Mouse (Mus musculus) forebrain, embryonic 16.5 days (tissue): ENCODE measurements around the gene Pimreg. TPM values are rescaled to one million over a fixed set of nuclear protein-coding genes. Genes with fewer than 3 reads are reported as not detected.

Experiments
- ATAC-seq: fragments of 200-750 bp; cut with Nextera tagmentation; 2 replicates; pipeline ENCODE4 v1.8.0; 2017; ENCODE audit warnings: mild to moderate bottlenecking, moderate library complexity
- H3K27ac ChIP-seq: fragments of 300-500 bp; sonication (generic); 2 replicates; pipeline ENCODE4 v1.5.1; 2014; ENCODE audit warnings: low read length, control low read depth
- H3K27me3 ChIP-seq: fragments of 300-500 bp; sonication (generic); replicated peaks from 2 replicates; pipeline ENCODE4 v1.6.1; 2014; ENCODE audit warnings: low read length; ENCODE audit not compliant: control insufficient read depth, insufficient read depth
- H3K36me3 ChIP-seq: fragments of 300-500 bp; sonication (generic); 2 replicates; pipeline ENCODE4 v1.6.1; 2014; ENCODE audit not compliant: control insufficient read depth, insufficient read depth
- H3K4me1 ChIP-seq: fragments of 300-500 bp; sonication (generic); replicated peaks from 2 replicates; pipeline ENCODE4 v1.6.1; 2014; ENCODE audit warnings: low read length; ENCODE audit not compliant: control insufficient read depth, insufficient read depth
- H3K4me2 ChIP-seq: fragments of 300-500 bp; sonication (generic); 2 replicates; pipeline ENCODE4 v1.6.1; 2014; ENCODE audit warnings: mild to moderate bottlenecking, low read length, control low read depth
- H3K4me3 ChIP-seq: fragments of 300-500 bp; sonication (generic); replicated peaks from 2 replicates; pipeline ENCODE4 v1.5.1; 2014; ENCODE audit warnings: mild to moderate bottlenecking, low read length, control low read depth
- H3K9ac ChIP-seq: fragments of 300-500 bp; sonication (generic); replicated peaks from 2 replicates; pipeline ENCODE4 v1.6.1; 2014; ENCODE audit warnings: low read depth, low read length, control low read depth
- H3K9me3 ChIP-seq: fragments of 300-500 bp; sonication (generic); 2 replicates; pipeline ENCODE4 v1.6.1; 2016; ENCODE audit warnings: low read length; ENCODE audit not compliant: control insufficient read depth
- WGBS: fragments of 180-500 bp; shearing (Covaris S2); extraction: QIAGEN DNeasy Blood & Tissue Kit; methylation state at CpG from one replicate; pipeline ENCODE4 v1.1.7; 2014; 5-methylcytosine and 5-hydroxymethylcytosine counted together
- polyA plus RNA-seq: library from polyadenylated mRNA; unstranded; fragments of >200 nt; fragmentation: Nextera tagmentation; extraction: Ambion mirVana; gene quantifications from 2 replicates; pipeline ENCODE4 v1.2.1, GENCODE M21; 2015

Gene Pimreg
- polyA plus RNA-seq, 1 experiment from 2014 or later = 64.1 TPM

- Histone ChIP-seq H3K9ac (peak overlapping the region; percentile 9; the same call in 1 of the 2 replicates), H3K4me3 (no peak overlapping the region), H3K9me3 (no peaks in the 10 kb centered on the region), H3K27ac (peak overlapping the region; percentile 48), H3K4me2 (peak overlapping the region; percentile 37), H3K27me3 (no peaks in the 10 kb centered on the region), H3K4me1 (peaks cover 30% of the 10 kb centered on the region), H3K36me3 (no peaks in the 10 kb centered on the region)
- ATAC-seq = peak; percentile 5; the same call in 1 of the 2 replicates
- WGBS = 17% methylated on average over 16 of the region's 16 CpGs
These were observed 2.0 kb upstream of the Pimreg start for GRCm38 (mm10) chr11:72039599-72040386.

- Histone ChIP-seq H3K36me3 (no peaks in the 10 kb centered on the region), H3K9ac (peak overlapping the region; percentile 69), H3K27me3 (no peaks in the 10 kb centered on the region), H3K27ac (0 out of 2 replicates have a peak overlapping the region, but pooled peaks have one; percentile 71), H3K4me3 (peak overlapping the region; percentile 69), H3K4me2 (peak overlapping the region; percentile 69), H3K9me3 (no peaks in the 10 kb centered on the region), H3K4me1 (peaks cover 30% of the 10 kb centered on the region)
- WGBS = 18% methylated on average over 6 of the region's 6 CpGs
- ATAC-seq = no peak
These were observed 503 bp upstream of the Pimreg start for GRCm38 (mm10) chr11:72041290-72041767.

GRCm38 (mm10) chr11:72042631-72043030, 799 bp downstream of the Pimreg start:
- H3K36me3 ChIP-seq = no peaks in the 10 kb centered on the region
- H3K4me1 ChIP-seq = peaks cover 30% of the 10 kb centered on the region

GRCm38 (mm10) chr11:72044231-72044630, 2.4 kb downstream of the Pimreg start:
- Histone ChIP-seq H3K27ac (no peak overlapping the region), H3K4me2 (no peak overlapping the region), H3K36me3 (no peaks in the 10 kb centered on the region), H3K9ac (no peak overlapping the region), H3K4me1 (peaks cover 28% of the 10 kb centered on the region), H3K27me3 (0 out of 2 replicates have a peak, but pooled peaks cover under 1% of the 10 kb centered on the region), H3K9me3 (no peaks in the 10 kb centered on the region), H3K4me3 (no peak overlapping the region)
- WGBS = 81% methylated on average over 3 of the region's 3 CpGs
- ATAC-seq = no peak

More at GRCm38 (mm10) chr11:72042631-72043030, 799 bp downstream of the Pimreg start:
- H3K27ac ChIP-seq = no peak overlapping the region
- under 1% methylated on average over 14 of the region's 14 CpGs for WGBS
- peak overlapping the region; percentile 70 for H3K4me2 ChIP-seq
- H3K27me3 ChIP-seq = no peaks in the 10 kb centered on the region
- ATAC-seq = no peak
- H3K4me3 ChIP-seq = peak overlapping the region; percentile 69
- H3K9ac ChIP-seq = peak overlapping the region; percentile 58
- H3K9me3 ChIP-seq = no peaks in the 10 kb centered on the region

GRCm38 (mm10) chr11:72048730-72049129, 6.9 kb downstream of the Pimreg start:
- Histone ChIP-seq H3K4me2 (no peak overlapping the region), H3K27ac (no peak overlapping the region), H3K4me1 (peaks cover 23% of the 10 kb centered on the region), H3K36me3 (no peaks in the 10 kb centered on the region), H3K4me3 (no peak overlapping the region), H3K9me3 (no peaks in the 10 kb centered on the region), H3K9ac (no peak overlapping the region), H3K27me3 (peaks cover 9% of the 10 kb centered on the region)
- WGBS = 60% methylated on average over 6 of the region's 6 CpGs
- ATAC-seq = no peak

GRCm38 (mm10) chr11:72049171-72049759, 7.4 kb downstream of the Pimreg start:
- Histone ChIP-seq H3K4me2 (no peak overlapping the region), H3K9me3 (no peaks in the 10 kb centered on the region), H3K4me1 (peaks cover 21% of the 10 kb centered on the region), H3K27me3 (peaks cover 9% of the 10 kb centered on the region), H3K27ac (no peak overlapping the region), H3K9ac (no peak overlapping the region), H3K36me3 (no peaks in the 10 kb centered on the region), H3K4me3 (no peak overlapping the region)
- WGBS = 71% methylated on average over 8 of the region's 8 CpGs
- ATAC-seq = no peak

GRCm38 (mm10) chr11:72050168-72050894, 8.5 kb downstream of the Pimreg start:
- Histone ChIP-seq H3K9ac (peak overlapping the region; percentile 77), H3K9me3 (no peaks in the 10 kb centered on the region), H3K27ac (no peak overlapping the region), H3K4me3 (peak overlapping the region; percentile 66), H3K36me3 (no peaks in the 10 kb centered on the region), H3K4me2 (peak overlapping the region; percentile 87), H3K27me3 (peaks cover 9% of the 10 kb centered on the region), H3K4me1 (peaks cover 21% of the 10 kb centered on the region)
- 20% methylated on average over 14 of the region's 14 CpGs for WGBS
- ATAC-seq = no peak

GRCm38 (mm10) chr11:72050895-72051858, 9.3 kb downstream of the Pimreg start:
- Histone ChIP-seq H3K36me3 (no peaks in the 10 kb centered on the region), H3K4me1 (peaks cover 21% of the 10 kb centered on the region), H3K27ac (peak overlapping the region; percentile 15; the same call in 1 of the 2 replicates), H3K9ac (peak overlapping the region; percentile 77), H3K4me3 (peak overlapping the region; percentile 66), H3K4me2 (peak overlapping the region; percentile 87), H3K9me3 (no peaks in the 10 kb centered on the region), H3K27me3 (peaks cover 9% of the 10 kb centered on the region)
- under 1% methylated on average over 36 of the region's 45 CpGs for WGBS
- peak; percentile 74 for ATAC-seq
